Mouse (Mus musculus) lung, postnatal 4 days (tissue): Measurements from ENCODE around the gene Top2a.
A peak's percentile ranks its signal among the peaks of the same experiment; 100 is the strongest.
"Not testable (repeated sequence)": the region's sequence is repeated elsewhere in the genome, so short reads cannot be mapped to it uniquely, and the experiment has no call there.

Source experiments
- DNase-seq, 2 experiments: peaks; one replicate each; pipeline ENCODE4 v3.0.0; 2021

Gene Top2a

GRCm38 (mm10) chr11:99040346-99040974 lies 16.5 kb upstream of the Top2a start:
- DNase-seq = peak; percentile 26 to 68

- DNase-seq = peak; percentile 86 to 89
These were observed 15.8 kb upstream of the Top2a start for GRCm38 (mm10) chr11:99039782-99040181.

GRCm38 (mm10) chr11:99036254-99036653 lies 12.3 kb upstream of the Top2a start:
- DNase-seq = peak in 1 of 2 experiments; percentile 14

GRCm38 (mm10) chr11:99035350-99035749 lies 11.4 kb upstream of the Top2a start:
- no peak for DNase-seq

GRCm38 (mm10) chr11:99026899-99027440 lies 3.0 kb upstream of the Top2a start:
- DNase-seq = no peak

- DNase-seq = no peak
These were observed 1.9 kb upstream of the Top2a start for GRCm38 (mm10) chr11:99025878-99026277.

GRCm38 (mm10) chr11:99024468-99025134 lies 612 bp upstream of the Top2a start:
- no peak for DNase-seq

GRCm38 (mm10) chr11:99023094-99023493 lies 895 bp downstream of the Top2a start:
- no peak for DNase-seq

GRCm38 (mm10) chr11:99022384-99022933 lies 1.5 kb downstream of the Top2a start:
- no peak for DNase-seq

- DNase-seq = no peak
These were observed 4.1 kb downstream of the Top2a start for GRCm38 (mm10) chr11:99019844-99020243.

GRCm38 (mm10) chr11:99013856-99014255 lies 10.1 kb downstream of the Top2a start:
- DNase-seq = no peak

- DNase-seq = no peak
These were observed 13.3 kb downstream of the Top2a start for GRCm38 (mm10) chr11:99010706-99011105.

- no peak for DNase-seq
These were observed 13.9 kb downstream of the Top2a start for GRCm38 (mm10) chr11:99010124-99010523.

GRCm38 (mm10) chr11:99006788-99007187 lies 17.2 kb downstream of the Top2a start:
- DNase-seq = no peak

- DNase-seq = no peak
These were observed 24.7 kb downstream of the Top2a start for GRCm38 (mm10) chr11:98999243-98999642.

- no peak for DNase-seq
These were observed 25.2 kb downstream of the Top2a start for GRCm38 (mm10) chr11:98998776-98999175.

GRCm38 (mm10) chr11:98997659-98998058 lies 26.3 kb downstream of the Top2a start:
- DNase-seq = no peak

GRCm38 (mm10) chr11:98995987-98996386 lies 28.0 kb downstream of the Top2a start:
- DNase-seq = no peak

GRCm38 (mm10) chr11:98990866-98991265 lies 33.1 kb downstream of the Top2a start:
- no peak for DNase-seq

GRCm38 (mm10) chr11:98988260-98988659 lies 35.7 kb downstream of the Top2a start:
- not testable (repeated sequence) for DNase-seq

GRCm38 (mm10) chr11:98985542-98985941 lies 38.4 kb downstream of the Top2a start:
- DNase-seq = no peak

GRCm38 (mm10) chr11:98983551-98983950 lies 40.4 kb downstream of the Top2a start:
- DNase-seq = no peak

GRCm38 (mm10) chr11:98982773-98983133 lies 41.2 kb downstream of the Top2a start, which contains the start of gene Gjd3:
Gene Gjd3 (minus strand): TSS chr11:98983016.
- DNase-seq = no peak
